Mouse (Mus musculus) embryonic facial prominence, embryonic 13.5 days (tissue): ENCODE data around the gene Zbtb25. TPM values are rescaled to one million over a fixed set of nuclear protein-coding genes. Genes with fewer than 3 reads are reported as not detected.

Experiments used
- ATAC-seq: fragments of 200-750 bp; cut with Nextera tagmentation; 2 replicates; pipeline ENCODE4 v1.8.0; 2017; ENCODE audit warnings: low read depth; ENCODE audit not compliant: insufficient number of reproducible peaks, insufficient read depth, low FRiP score, low TSS enrichment
- H3K27ac ChIP-seq: fragments of 300-500 bp; sonication (generic); 2 replicates; pipeline ENCODE4 v1.5.1; 2015; ENCODE audit warnings: moderate library complexity, mild to moderate bottlenecking, inconsistent platforms
- H3K27me3 ChIP-seq: fragments of 300-500 bp; sonication (generic); 2 replicates; pipeline ENCODE4 v1.6.1; 2015; ENCODE audit warnings: mild to moderate bottlenecking, inconsistent platforms
- H3K36me3 ChIP-seq: fragments of 300-500 bp; sonication (generic); 2 replicates; pipeline ENCODE4 v1.6.1; 2015; ENCODE audit warnings: mild to moderate bottlenecking, inconsistent platforms
- H3K4me1 ChIP-seq: fragments of 300-500 bp; sonication (generic); 2 replicates; pipeline ENCODE4 v1.6.1; 2015; ENCODE audit warnings: inconsistent platforms
- H3K4me2 ChIP-seq: fragments of 300-500 bp; sonication (generic); 2 replicates; pipeline ENCODE4 v1.6.1; 2015; ENCODE audit warnings: moderate library complexity, mild to moderate bottlenecking, inconsistent platforms
- H3K4me3 ChIP-seq: fragments of 300-500 bp; sonication (generic); 2 replicates; pipeline ENCODE4 v1.5.1; 2015; ENCODE audit warnings: mild to moderate bottlenecking, inconsistent platforms
- H3K9ac ChIP-seq: fragments of 300-500 bp; sonication (generic); 2 replicates; pipeline ENCODE4 v1.6.1; 2015; ENCODE audit warnings: mild to moderate bottlenecking, inconsistent platforms
- H3K9me3 ChIP-seq: fragments of 300-500 bp; sonication (generic); 2 replicates; pipeline ENCODE4 v1.6.1; 2016; ENCODE audit warnings: inconsistent platforms
- WGBS: fragments of 180-500 bp; shearing (Covaris S2); methylation state at CpG from one replicate; pipeline ENCODE4 v1.1.7; 2015; ENCODE audit warnings: mixed read lengths; 5-methylcytosine and 5-hydroxymethylcytosine counted together
- polyA plus RNA-seq: library from polyadenylated mRNA; unstranded; fragments of >200 nt; fragmentation: Nextera tagmentation; extraction: Ambion mirVana; gene quantifications from 2 replicates; pipeline ENCODE4 v1.2.1, GENCODE M21; 2015

Gene Zbtb25
- polyA plus RNA-seq, 1 experiment from 2014 or later: 22.3 TPM

DNA sequence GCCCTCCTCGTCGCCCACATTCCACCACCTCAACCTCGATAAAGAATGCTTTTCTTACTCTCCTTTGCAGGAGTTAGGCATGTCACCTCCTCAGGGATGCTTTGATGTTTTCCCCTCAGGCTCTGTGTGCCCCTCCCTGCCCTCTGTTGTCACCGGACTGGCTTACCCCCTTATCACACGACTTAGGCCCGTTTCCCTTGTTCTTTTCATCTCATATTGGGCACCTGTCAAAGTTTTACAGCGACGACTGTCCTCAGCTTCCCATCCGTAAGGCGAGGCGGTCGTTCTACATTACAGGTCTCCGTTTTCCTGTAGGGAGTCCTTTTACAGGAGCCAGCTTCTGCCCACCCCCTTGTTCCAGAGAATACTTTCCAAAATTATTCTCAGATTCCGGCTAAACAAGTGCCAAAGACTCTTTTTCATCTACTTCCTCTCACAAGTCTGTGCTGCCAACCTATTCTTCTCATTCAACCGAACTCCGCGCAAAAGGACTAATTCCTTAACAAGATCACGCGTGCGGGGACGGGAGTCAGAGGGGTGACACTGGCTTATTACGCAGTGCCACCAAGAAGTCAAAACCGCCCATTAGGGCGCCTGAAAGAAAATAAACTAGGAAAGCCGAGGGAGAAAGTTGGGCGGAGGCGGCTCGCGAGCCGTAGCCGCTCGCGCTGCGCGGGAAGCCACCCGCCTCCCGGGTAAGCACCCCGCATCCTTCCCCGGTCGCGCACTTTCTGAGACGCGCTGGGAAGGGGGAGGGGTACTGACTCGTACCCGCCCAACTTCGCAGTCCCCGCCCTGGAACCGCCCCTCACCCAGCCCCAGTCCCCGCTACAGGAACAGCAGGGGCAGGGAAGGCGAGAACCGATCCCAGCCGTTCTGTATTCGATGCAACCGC is 33.8 kb upstream of the Zbtb25 start:
- Histone ChIP-seq H3K4me2 (peak overlapping the region; percentile 81), H3K4me3 (peak overlapping the region; percentile 64), H3K4me1 (peaks cover 27% of the 10 kb centered on the region), H3K9ac (peak overlapping the region; percentile 72), H3K27ac (peak overlapping the region; percentile 90), H3K36me3 (no peaks in the 10 kb centered on the region), H3K9me3 (no peaks in the 10 kb centered on the region), H3K27me3 (peaks cover 49% of the 10 kb centered on the region)
- WGBS: under 1% methylated on average over 54 of the region's 54 CpGs
- ATAC-seq: peak; percentile 87

DNA sequence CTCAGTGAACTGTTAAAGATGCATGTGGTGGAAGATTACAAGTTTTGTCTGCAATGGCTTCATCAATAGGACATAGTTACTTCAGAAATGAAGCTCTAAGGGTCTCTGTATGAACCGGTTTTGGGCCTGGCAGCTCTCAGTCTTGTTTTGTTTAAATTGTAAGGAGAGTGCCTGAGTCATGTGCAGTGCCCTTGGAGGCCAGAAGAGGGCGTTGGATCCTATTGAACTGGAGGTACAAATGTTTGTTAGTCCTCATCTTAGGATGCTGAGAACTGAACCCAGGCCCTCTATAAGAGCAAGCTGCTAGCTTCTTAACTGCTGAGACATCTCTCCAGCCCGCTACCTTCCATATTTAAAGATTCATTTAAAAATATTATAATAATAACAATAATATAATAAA is 32.3 kb upstream of the Zbtb25 start:
- WGBS: 61% methylated on average over 3 of the region's 3 CpGs
- ATAC-seq: no peak

DNA sequence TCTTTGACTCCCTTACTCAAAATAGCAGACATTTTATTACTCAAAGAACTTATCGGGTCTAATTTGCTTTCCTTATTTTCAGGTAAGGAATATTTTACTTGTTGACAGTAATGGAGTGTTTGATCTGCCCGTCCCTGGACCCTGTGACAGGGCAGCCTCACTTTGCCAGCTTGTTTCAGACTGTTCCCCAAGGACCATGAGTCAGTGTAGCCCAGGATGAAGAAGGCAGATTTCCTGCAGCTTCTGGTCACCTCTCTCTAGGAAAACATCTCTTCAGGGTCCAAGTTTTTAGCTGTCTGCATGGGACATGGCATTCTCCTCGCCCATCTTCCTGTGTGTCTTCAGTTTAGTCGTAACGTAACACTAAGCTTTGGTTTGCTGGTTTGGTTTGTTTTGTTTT is 27.9 kb upstream of the Zbtb25 start:
- ATAC-seq: no peak
- Histone ChIP-seq H3K27ac (no peak overlapping the region), H3K9me3 (no peaks in the 10 kb centered on the region), H3K36me3 (no peaks in the 10 kb centered on the region), H3K4me3 (no peak overlapping the region), H3K4me1 (no peaks in the 10 kb centered on the region), H3K9ac (no peak overlapping the region), H3K27me3 (peaks cover 7% of the 10 kb centered on the region), H3K4me2 (no peak overlapping the region)
- WGBS: 81% methylated on average over 5 of the region's 5 CpGs

More for the DNA sequence above, 32.3 kb upstream of the Zbtb25 start:
- H3K27ac ChIP-seq: no peak overlapping the region
- no peak overlapping the region for H3K4me3 ChIP-seq
- H3K27me3 ChIP-seq: peaks cover 37% of the 10 kb centered on the region
- no peaks in the 10 kb centered on the region for H3K9me3 ChIP-seq
- no peaks in the 10 kb centered on the region for H3K36me3 ChIP-seq
- H3K4me2 ChIP-seq: no peak overlapping the region
- peaks cover 27% of the 10 kb centered on the region for H3K4me1 ChIP-seq
- no peak overlapping the region for H3K9ac ChIP-seq

DNA sequence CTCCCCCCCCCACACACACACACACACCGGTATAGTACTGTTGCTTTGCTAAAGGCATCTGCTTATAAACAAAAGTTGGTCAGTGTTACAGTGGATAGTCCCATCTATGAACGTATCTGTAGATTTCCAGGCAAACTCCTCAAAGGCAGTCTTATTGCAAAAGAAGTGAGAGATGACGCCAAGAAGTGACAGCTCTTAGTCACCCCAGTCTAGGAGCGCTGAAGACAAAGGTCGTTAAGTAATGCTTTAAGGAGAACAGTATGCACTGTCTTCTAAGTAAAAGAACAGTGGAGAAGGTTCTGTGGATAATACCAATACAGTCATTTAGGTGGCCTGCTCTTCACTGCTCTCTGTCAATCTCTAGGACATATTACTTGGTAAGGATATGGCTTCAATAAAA is 23.6 kb upstream of the Zbtb25 start:
- ATAC-seq: no peak
- Histone ChIP-seq H3K36me3 (peaks cover 19% of the 10 kb centered on the region; the same call in 1 of the 2 replicates), H3K4me3 (no peak overlapping the region), H3K27me3 (no peaks in the 10 kb centered on the region), H3K4me2 (no peak overlapping the region), H3K27ac (no peak overlapping the region), H3K4me1 (no peaks in the 10 kb centered on the region), H3K9ac (no peak overlapping the region), H3K9me3 (no peaks in the 10 kb centered on the region)
- WGBS: 81% methylated on average over 5 of the region's 5 CpGs

DNA sequence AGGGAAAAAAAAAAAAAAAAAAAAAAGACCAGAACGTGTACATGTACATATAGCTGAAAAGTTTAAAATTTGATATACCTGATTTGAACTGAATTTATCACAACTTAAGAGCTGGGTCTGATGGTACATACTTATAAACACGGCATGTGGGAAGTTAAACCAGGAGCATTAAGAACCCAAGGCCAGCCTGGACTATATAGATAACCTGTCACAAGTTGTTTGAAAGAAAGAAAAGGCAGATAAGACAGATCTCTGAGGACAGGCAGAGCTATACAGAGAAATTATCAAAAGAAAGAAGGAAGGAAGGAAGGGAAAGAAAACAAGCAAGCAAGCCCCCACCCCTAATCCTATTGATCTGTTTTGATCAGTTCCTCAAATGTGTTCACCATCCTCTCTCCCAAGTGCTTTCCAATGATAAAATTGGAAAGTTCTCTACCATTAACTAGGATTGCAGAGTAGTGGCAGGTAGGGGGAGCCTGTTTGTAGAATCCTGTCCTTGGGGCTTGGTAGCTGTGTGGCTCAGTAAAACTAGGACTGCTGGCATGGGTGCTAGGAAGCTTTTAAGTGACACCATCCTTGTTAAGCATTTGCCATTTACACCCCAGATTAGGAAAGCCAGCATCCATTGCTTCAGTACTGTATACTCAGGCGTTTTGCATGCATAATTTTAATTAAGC is 22.3 kb upstream of the Zbtb25 start:
- H3K36me3 ChIP-seq: peaks cover 25% of the 10 kb centered on the region

DNA sequence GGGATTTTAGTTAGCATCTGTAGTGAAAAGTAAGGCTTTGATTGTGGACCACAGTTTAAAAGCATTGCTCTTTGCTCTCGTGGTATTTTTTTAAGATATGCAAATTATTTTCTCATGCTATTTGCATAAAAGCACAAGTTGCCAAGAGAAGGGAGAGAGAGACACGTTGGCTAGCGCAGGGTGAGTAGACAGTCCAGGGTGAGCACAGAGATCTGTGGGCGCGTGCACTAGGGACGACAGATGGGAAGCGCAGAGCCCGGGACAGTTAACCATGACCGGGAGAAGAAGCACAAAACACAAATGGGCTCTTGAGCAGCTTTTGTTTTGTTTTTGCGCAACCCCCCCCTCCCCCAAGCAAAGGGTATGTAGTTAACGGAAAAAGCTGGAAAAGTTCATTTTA is 19.4 kb upstream of the Zbtb25 start:
- no peak overlapping the region for H3K9ac ChIP-seq

More for the DNA sequence above, 22.3 kb upstream of the Zbtb25 start:
- 74% methylated on average over 3 of the region's 3 CpGs for WGBS
- no peak overlapping the region for H3K9ac ChIP-seq
- no peak overlapping the region for H3K4me3 ChIP-seq
- no peak overlapping the region for H3K27ac ChIP-seq
- ATAC-seq: no peak
- H3K9me3 ChIP-seq: no peaks in the 10 kb centered on the region
- no peaks in the 10 kb centered on the region for H3K27me3 ChIP-seq
- no peak overlapping the region for H3K4me2 ChIP-seq
- H3K4me1 ChIP-seq: no peaks in the 10 kb centered on the region

DNA sequence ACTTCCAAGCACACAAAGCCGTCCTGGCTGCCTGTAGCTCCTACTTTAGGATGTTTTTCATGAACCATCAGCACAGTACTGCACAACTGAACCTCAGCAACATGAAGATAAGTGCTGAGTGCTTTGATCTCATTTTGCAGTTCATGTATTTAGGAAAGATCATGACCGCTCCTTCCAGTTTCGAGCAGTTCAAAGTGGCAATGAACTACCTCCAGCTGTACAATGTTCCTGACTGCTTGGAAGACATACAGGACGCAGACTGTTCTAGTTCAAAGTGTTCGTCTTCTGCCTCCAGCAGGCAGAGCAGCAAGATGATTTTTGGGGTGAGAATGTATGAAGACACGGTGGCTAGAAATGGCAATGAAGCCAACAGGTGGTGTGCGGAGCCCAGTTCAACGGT is 15.9 kb upstream of the Zbtb25 start:
- Histone ChIP-seq H3K27me3 (no peaks in the 10 kb centered on the region), H3K27ac (no peak overlapping the region), H3K9me3 (no peaks in the 10 kb centered on the region), H3K4me2 (no peak overlapping the region), H3K4me3 (no peak overlapping the region), H3K36me3 (peaks cover 48% of the 10 kb centered on the region), H3K4me1 (no peaks in the 10 kb centered on the region), H3K9ac (no peak overlapping the region)
- no peak for ATAC-seq
- WGBS: 90% methylated on average over 8 of the region's 8 CpGs

More for the DNA sequence above, 19.4 kb upstream of the Zbtb25 start:
- Histone ChIP-seq H3K9me3 (no peaks in the 10 kb centered on the region), H3K4me1 (no peaks in the 10 kb centered on the region), H3K27ac (no peak overlapping the region), H3K27me3 (no peaks in the 10 kb centered on the region), H3K36me3 (peaks cover 44% of the 10 kb centered on the region), H3K4me2 (no peak overlapping the region), H3K4me3 (no peak overlapping the region)
- WGBS: 86% methylated on average over 11 of the region's 11 CpGs
- ATAC-seq: no peak

DNA sequence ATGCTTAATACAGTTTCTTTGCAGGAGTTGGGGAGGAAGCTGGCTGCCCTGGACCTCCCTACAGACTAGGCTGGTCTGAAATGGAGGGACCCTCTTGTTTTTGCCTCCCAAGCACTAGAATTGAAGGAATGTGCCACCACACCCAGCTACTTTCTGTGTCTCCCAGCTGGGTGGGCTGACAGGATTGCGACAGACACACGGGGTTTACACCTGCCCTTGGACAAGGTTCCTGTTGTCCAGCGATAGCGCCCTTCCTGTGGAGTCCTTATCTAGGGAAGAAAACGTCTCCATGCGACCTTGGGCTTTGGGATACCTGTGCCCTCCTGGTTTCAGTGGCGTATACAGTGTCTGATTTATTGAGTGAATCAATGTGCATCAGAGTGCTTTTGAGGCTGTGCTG is 10.7 kb upstream of the Zbtb25 start:
- Histone ChIP-seq H3K27ac (no peak overlapping the region), H3K4me2 (no peak overlapping the region), H3K27me3 (no peaks in the 10 kb centered on the region), H3K4me1 (0 out of 2 replicates have a peak, but pooled peaks cover 7% of the 10 kb centered on the region), H3K4me3 (no peak overlapping the region), H3K36me3 (peaks cover 11% of the 10 kb centered on the region; the same call in 1 of the 2 replicates), H3K9me3 (no peaks in the 10 kb centered on the region), H3K9ac (no peak overlapping the region)
- no peak for ATAC-seq
- 87% methylated on average over 7 of the region's 7 CpGs for WGBS

DNA sequence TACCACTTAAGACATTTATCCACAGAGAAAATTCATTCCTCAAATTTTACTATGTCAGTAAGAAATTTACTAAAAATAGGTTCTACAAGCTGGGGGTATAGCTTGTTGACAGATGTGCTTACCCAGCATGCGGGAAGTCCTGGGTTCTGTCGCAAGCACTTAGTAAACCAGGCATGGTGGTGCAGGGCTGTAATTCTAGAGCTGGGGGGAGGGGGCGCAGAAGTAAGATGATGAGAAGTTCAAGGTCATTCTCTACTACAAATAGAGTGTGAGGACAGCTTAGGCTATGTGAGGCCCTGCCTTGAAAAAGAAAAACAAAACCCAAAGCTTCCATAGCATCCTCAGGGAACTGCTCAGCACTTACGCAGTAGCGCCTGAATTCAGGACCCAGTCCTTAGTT is 9.2 kb upstream of the Zbtb25 start:
- H3K4me3 ChIP-seq: no peak overlapping the region
- H3K9me3 ChIP-seq: no peaks in the 10 kb centered on the region
- 0 out of 2 replicates have a peak, but pooled peaks cover 5% of the 10 kb centered on the region for H3K36me3 ChIP-seq
- ATAC-seq: no peak
- no peaks in the 10 kb centered on the region for H3K27me3 ChIP-seq
- no peak overlapping the region for H3K4me2 ChIP-seq
- WGBS: 82% methylated on average over 5 of the region's 5 CpGs
- H3K4me1 ChIP-seq: 0 out of 2 replicates have a peak, but pooled peaks cover 11% of the 10 kb centered on the region
- no peak overlapping the region for H3K27ac ChIP-seq
- H3K9ac ChIP-seq: no peak overlapping the region

DNA sequence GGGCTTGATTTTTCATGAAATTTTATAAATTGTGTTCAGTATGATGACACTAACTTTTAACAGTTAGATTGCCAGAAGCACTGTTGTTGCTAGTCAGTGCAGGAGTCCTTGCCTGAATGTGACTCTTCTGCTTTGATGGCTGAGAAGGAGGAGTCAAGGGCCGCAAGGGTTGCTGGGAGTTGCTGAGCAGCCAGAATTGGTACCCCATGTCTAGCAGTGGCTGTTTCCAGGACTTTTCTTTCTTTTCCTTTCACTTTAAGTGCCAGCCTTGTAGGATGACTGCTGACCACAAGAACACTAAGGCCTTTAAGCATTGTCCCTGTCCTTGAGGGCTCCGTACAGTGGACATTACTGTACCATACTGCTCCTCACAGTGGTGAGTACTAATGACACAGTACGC is 8.3 kb upstream of the Zbtb25 start:
- H3K9me3 ChIP-seq: no peaks in the 10 kb centered on the region
- no peak overlapping the region for H3K9ac ChIP-seq
- no peak overlapping the region for H3K27ac ChIP-seq
- no peak overlapping the region for H3K4me2 ChIP-seq
- no peak for ATAC-seq
- H3K27me3 ChIP-seq: no peaks in the 10 kb centered on the region
- 0 out of 2 replicates have a peak, but pooled peaks cover 4% of the 10 kb centered on the region for H3K36me3 ChIP-seq
- H3K4me3 ChIP-seq: no peak overlapping the region
- 91% methylated on average over 3 of the region's 3 CpGs for WGBS
- H3K4me1 ChIP-seq: peaks cover 15% of the 10 kb centered on the region

DNA sequence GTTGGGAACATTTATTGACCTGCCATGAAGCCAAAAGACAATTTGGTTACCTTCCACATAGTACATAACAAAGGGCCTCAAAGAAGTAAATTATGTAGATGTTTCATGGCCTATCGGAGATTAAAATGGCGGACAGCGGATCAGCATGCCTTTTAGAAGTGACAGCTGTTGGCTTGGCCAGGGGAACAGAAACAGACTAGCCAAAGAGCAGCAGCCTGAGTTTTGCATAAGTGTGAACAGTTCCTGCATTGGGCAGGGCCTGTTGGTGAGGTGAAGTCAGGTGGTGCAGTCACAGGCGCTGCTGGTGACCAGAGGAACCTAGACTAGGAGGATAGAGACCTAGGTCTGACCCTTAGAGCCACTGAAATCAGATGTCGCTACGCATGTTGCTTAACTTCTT is 7.7 kb upstream of the Zbtb25 start:
- WGBS: 93% methylated on average over 6 of the region's 6 CpGs

More for the DNA sequence above, 7.7 kb upstream of the Zbtb25 start:
- no peak overlapping the region for H3K4me2 ChIP-seq
- no peak for ATAC-seq
- 0 out of 2 replicates have a peak, but pooled peaks cover 4% of the 10 kb centered on the region for H3K36me3 ChIP-seq
- no peaks in the 10 kb centered on the region for H3K9me3 ChIP-seq
- no peaks in the 10 kb centered on the region for H3K27me3 ChIP-seq
- peaks cover 22% of the 10 kb centered on the region for H3K4me1 ChIP-seq
- no peak overlapping the region for H3K9ac ChIP-seq
- H3K27ac ChIP-seq: no peak overlapping the region
- H3K4me3 ChIP-seq: no peak overlapping the region
